ENCODE assay signal across 8 mouse cellular contexts in genomic region chr5:122091070-122091469, GRCm38 (mm10). TPM values are rescaled to one million over a fixed set of nuclear protein-coding genes. Genes with fewer than 3 reads are reported as not detected.
A peak's percentile ranks its signal among the peaks of the same experiment; 100 is the strongest.
DNase-seq lines count a peak whose midpoint lies in the region; ATAC-seq and TF ChIP-seq lines count a peak whose summit lies in the region.

No protein-coding gene starts in this region.

- no peak overlapping the region for H3K27ac ChIP-seq in hindbrain, embryonic 14.5 days
- no peak overlapping the region for H3K27ac ChIP-seq in hindbrain, embryonic 16.5 days (ENCODE audit: low read depth, low read length)
- H3K27ac ChIP-seq in bone marrow, adult 2 months (ENCODE audit: control insufficient read depth, insufficient read depth, low read depth, low read length, poor library complexity) = no peak overlapping the region
- H3K27ac ChIP-seq in forebrain, embryonic 13.5 days = no peak overlapping the region
- H3K27ac ChIP-seq in neural tube, embryonic 11.5 days (ENCODE audit: low read depth, low read length) = no peak overlapping the region

- no peaks in the 10 kb centered on the region for H3K36me3 ChIP-seq in hindbrain, embryonic 14.5 days (replicated peaks; ENCODE audit: control insufficient read depth, insufficient read depth)
- no peaks in the 10 kb centered on the region for H3K36me3 ChIP-seq in hindbrain, embryonic 16.5 days (ENCODE audit: control insufficient read depth, insufficient read depth, low read length)
- H3K36me3 ChIP-seq in E14TG2a.4 (ENCODE audit: insufficient read depth, low read length) = no peaks in the 10 kb centered on the region
- H3K36me3 ChIP-seq in forebrain, embryonic 13.5 days (ENCODE audit: poor library complexity, severe bottlenecking) = no peaks in the 10 kb centered on the region
- H3K36me3 ChIP-seq in neural tube, embryonic 11.5 days (ENCODE audit: control insufficient read depth, insufficient read depth, low read length) = no peaks in the 10 kb centered on the region

- no peak overlapping the region for H3K4me3 ChIP-seq in hindbrain, embryonic 14.5 days (replicated peaks; ENCODE audit: low read length)
- H3K4me3 ChIP-seq in hindbrain, embryonic 16.5 days (ENCODE audit: low read length) = no peak overlapping the region
- no peak overlapping the region for H3K4me3 ChIP-seq in E14TG2a.4 (replicated peaks; ENCODE audit: low read length)
- H3K4me3 ChIP-seq in bone marrow, adult 2 months (replicated peaks; ENCODE audit: control insufficient read depth, low read depth, low read length) = no peak overlapping the region
- H3K4me3 ChIP-seq in forebrain, embryonic 13.5 days = no peak overlapping the region
- H3K4me3 ChIP-seq in neural tube, embryonic 11.5 days (ENCODE audit: low read depth, low read length) = no peak overlapping the region

- WGBS in hindbrain, embryonic 14.5 days = 14% methylated on average over 15 of the region's 15 CpGs
- WGBS in hindbrain, embryonic 16.5 days = 14% methylated on average over 15 of the region's 15 CpGs
- WGBS in bone marrow, adult 2 months = 16% methylated on average over 15 of the region's 15 CpGs
- 16% methylated on average over 15 of the region's 15 CpGs for WGBS in forebrain, embryonic 13.5 days
- 16% methylated on average over 15 of the region's 15 CpGs for WGBS in large intestine, adult 2 months
- 11% methylated on average over 15 of the region's 15 CpGs for WGBS in neural tube, embryonic 11.5 days

- no peaks in the 10 kb centered on the region for H3K9me3 ChIP-seq in hindbrain, embryonic 14.5 days (ENCODE audit: control insufficient read depth, low read length)
- H3K9me3 ChIP-seq in hindbrain, embryonic 16.5 days (ENCODE audit: control insufficient read depth, low read length) = peaks cover 6% of the 10 kb centered on the region; the same call in 1 of the 2 replicates
- peaks cover 11% of the 10 kb centered on the region for H3K9me3 ChIP-seq in E14TG2a.4 (ENCODE audit: low read length)
- no peaks in the 10 kb centered on the region for H3K9me3 ChIP-seq in forebrain, embryonic 13.5 days (replicated peaks)
- no peaks in the 10 kb centered on the region for H3K9me3 ChIP-seq in neural tube, embryonic 11.5 days (ENCODE audit: control insufficient read depth, low read length)

- H3K27me3 ChIP-seq in hindbrain, embryonic 14.5 days (ENCODE audit: control insufficient read depth, insufficient read depth, low read length) = no peaks in the 10 kb centered on the region
- no peaks in the 10 kb centered on the region for H3K27me3 ChIP-seq in hindbrain, embryonic 16.5 days (replicated peaks; ENCODE audit: control insufficient read depth, insufficient read depth, low read length)
- H3K27me3 ChIP-seq in E14TG2a.4 (ENCODE audit: insufficient read depth, low read length) = peaks cover 7% of the 10 kb centered on the region
- H3K27me3 ChIP-seq in forebrain, embryonic 13.5 days = no peaks in the 10 kb centered on the region
- H3K27me3 ChIP-seq in neural tube, embryonic 11.5 days (ENCODE audit: control insufficient read depth, insufficient read depth, low read length) = no peaks in the 10 kb centered on the region

- no peaks in the 10 kb centered on the region for H3K4me1 ChIP-seq in hindbrain, embryonic 14.5 days (replicated peaks; ENCODE audit: control insufficient read depth, insufficient read depth, low read length)
- no peaks in the 10 kb centered on the region for H3K4me1 ChIP-seq in hindbrain, embryonic 16.5 days (ENCODE audit: control insufficient read depth, insufficient read depth, low read depth, low read length)
- H3K4me1 ChIP-seq in E14TG2a.4 (replicated peaks; ENCODE audit: low read depth, low read length) = peaks cover 2% of the 10 kb centered on the region
- no peaks in the 10 kb centered on the region; the same call in 1 of the 2 replicates for H3K4me1 ChIP-seq in bone marrow, adult 2 months (ENCODE audit: control insufficient read depth, insufficient read depth, low read length)
- peaks cover 8% of the 10 kb centered on the region; the same call in 1 of the 2 replicates for H3K4me1 ChIP-seq in forebrain, embryonic 13.5 days
- H3K4me1 ChIP-seq in neural tube, embryonic 11.5 days (ENCODE audit: control insufficient read depth, insufficient read depth, low read length) = no peaks in the 10 kb centered on the region

- H3K9ac ChIP-seq in hindbrain, embryonic 14.5 days = no peak overlapping the region
- H3K9ac ChIP-seq in hindbrain, embryonic 16.5 days (ENCODE audit: low read depth, low read length) = no peak overlapping the region
- H3K9ac ChIP-seq in forebrain, embryonic 13.5 days = no peak overlapping the region
- H3K9ac ChIP-seq in neural tube, embryonic 11.5 days (ENCODE audit: low read length) = no peak overlapping the region

- peak; percentile 77 for DNase-seq in hindbrain, embryonic 14.5 days (ENCODE audit: low spot score)
- DNase-seq in large intestine, adult 2 months (ENCODE audit: low read depth, low spot score) = peak; percentile 2
- peak; percentile 81 for DNase-seq in neural tube, embryonic 11.5 days (ENCODE audit: low spot score)
- DNase-seq in thymus, postnatal 4 days = peak; percentile 83

- TF ChIP-seq POLR2A in bone marrow, adult 2 months (IDR thresholded peaks at IDR 0.05; ENCODE audit: borderline replicate concordance, control insufficient read depth, low read depth, low read length) = no peak; the same call in 1 of the 2 replicates

- TF ChIP-seq CTCF in E14TG2a.4 (conservative IDR thresholded peaks at IDR 0.05; ENCODE audit: low read length) = peak; percentile 96
- peak; percentile 79 for TF ChIP-seq CTCF in bone marrow, adult 2 months (IDR thresholded peaks at IDR 0.05; ENCODE audit: control insufficient read depth, insufficient read depth, low read length)

- no peak overlapping the region for H3K4me2 ChIP-seq in hindbrain, embryonic 14.5 days (replicated peaks)
- H3K4me2 ChIP-seq in hindbrain, embryonic 16.5 days (ENCODE audit: low read length) = no peak overlapping the region
- no peak overlapping the region for H3K4me2 ChIP-seq in forebrain, embryonic 13.5 days
- H3K4me2 ChIP-seq in neural tube, embryonic 11.5 days (ENCODE audit: low read depth) = no peak overlapping the region

- ATAC-seq in hindbrain, embryonic 14.5 days (ENCODE audit: low FRiP score) = no peak
- ATAC-seq in hindbrain, embryonic 16.5 days = no peak
- ATAC-seq in forebrain, embryonic 13.5 days = peak; percentile 59; the same call in 1 of the 2 replicates
- ATAC-seq in neural tube, embryonic 11.5 days (ENCODE audit: insufficient read depth, low FRiP score, low TSS enrichment) = no peak

RNA-seq across cellular contexts. Expression of gene Myl2, which starts 9.7 kb away (rescaled TPM):
- 0.80 and 0.86 TPM in 2 replicates for polyA plus RNA-seq in hindbrain, embryonic 14.5 days (2014; fragmentation: Nextera tagmentation; extraction: Ambion mirVana)
- 1.9 and 2.7 TPM in 2 replicates for polyA plus RNA-seq in hindbrain, embryonic 16.5 days (2015; fragmentation: Nextera tagmentation; extraction: Ambion mirVana)
- polyA plus RNA-seq in bone marrow, adult 2 months (2011; ENCODE audit: insufficient read depth, insufficient read length, low replicate concordance, missing spikeins) = 4.3 and 6.0 TPM in 2 replicates
- 0.81 and 3.6 TPM in 2 replicates for polyA plus RNA-seq in forebrain, embryonic 13.5 days (2015; fragmentation: Nextera tagmentation; extraction: Ambion mirVana)
- polyA plus RNA-seq in large intestine, adult 2 months (2012; rRNA removed) = 0.52 TPM in 1 of 2 replicates, not detected in the other
- 9.2 and 13.7 TPM in 2 replicates for polyA plus RNA-seq in neural tube, embryonic 11.5 days (2014; fragmentation: Nextera tagmentation; extraction: Ambion mirVana)

RNA-seq across cellular contexts. Expression of gene Cux2, which starts 41.2 kb away (rescaled TPM):
- polyA plus RNA-seq in hindbrain, embryonic 14.5 days (2014; fragmentation: Nextera tagmentation; extraction: Ambion mirVana) = 25.5 and 28.1 TPM in 2 replicates
- 16.7 and 18.7 TPM in 2 replicates for polyA plus RNA-seq in hindbrain, embryonic 16.5 days (2015; fragmentation: Nextera tagmentation; extraction: Ambion mirVana)
- 0.41 and 1.2 TPM in 2 replicates for polyA plus RNA-seq in bone marrow, adult 2 months (2011; ENCODE audit: insufficient read depth, insufficient read length, low replicate concordance, missing spikeins)
- 16.9 and 17.9 TPM in 2 replicates for polyA plus RNA-seq in forebrain, embryonic 13.5 days (2015; fragmentation: Nextera tagmentation; extraction: Ambion mirVana)
- 1.1 and 1.6 TPM in 2 replicates for polyA plus RNA-seq in large intestine, adult 2 months (2012; rRNA removed)
- polyA plus RNA-seq in neural tube, embryonic 11.5 days (2014; fragmentation: Nextera tagmentation; extraction: Ambion mirVana) = 12.7 and 16.2 TPM in 2 replicates

RNA-seq across cellular contexts. Expression of gene Ccdc63, which starts 49.6 kb away (rescaled TPM):
- polyA plus RNA-seq in hindbrain, embryonic 14.5 days (2014; fragmentation: Nextera tagmentation; extraction: Ambion mirVana) = 0.23 TPM in 1 of 2 replicates, not detected in the other
- 0.19 and 0.20 TPM in 2 replicates for polyA plus RNA-seq in hindbrain, embryonic 16.5 days (2015; fragmentation: Nextera tagmentation; extraction: Ambion mirVana)
- polyA plus RNA-seq in bone marrow, adult 2 months (2011; ENCODE audit: insufficient read depth, insufficient read length, low replicate concordance, missing spikeins) = 4.5 and 8.2 TPM in 2 replicates
- polyA plus RNA-seq in forebrain, embryonic 13.5 days (2015; fragmentation: Nextera tagmentation; extraction: Ambion mirVana) = not detected in 2 replicates
- polyA plus RNA-seq in large intestine, adult 2 months (2012; rRNA removed) = not detected in 2 replicates
- not detected in 2 replicates for polyA plus RNA-seq in neural tube, embryonic 11.5 days (2014; fragmentation: Nextera tagmentation; extraction: Ambion mirVana)

Comparison
In these comparisons a context has a peak if more than half of its experiments do, and no peak if none do; other contexts are left out.
1. DNase-seq: peak in every context shown above with its lines; median percentile 83 in thymus, postnatal 4 days; 81 in neural tube, embryonic 11.5 days; 77 in hindbrain, embryonic 14.5 days; 2 in large intestine, adult 2 months.